Mouse (Mus musculus) ovary, postnatal 10 days (tissue): ENCODE results near the gene Lonp1.

Experiments
- DNase-seq: peaks from one replicate; pipeline ENCODE4 v3.0.0; 2022; ENCODE audit warnings: low spot score

Gene Lonp1

GRCm38 (mm10) chr17:56588921-56589320, 37.8 kb downstream of the Lonp1 start:
- DNase-seq, result no peak

- DNase-seq, result no peak
These were observed 38.9 kb downstream of the Lonp1 start for GRCm38 (mm10) chr17:56587773-56588172.

GRCm38 (mm10) chr17:56585171-56585821, 41.4 kb downstream of the Lonp1 start:
- DNase-seq, result peak; percentile 40

GRCm38 (mm10) chr17:56584257-56585130, 42.2 kb downstream of the Lonp1 start, which contains the start of the genes Safb2 and Safb:
Safb2 (minus strand) TSS chr17:56584585.
Safb (plus strand) TSS chr17:56584825.
- DNase-seq, result peak; percentile 98

- DNase-seq, result no peak
These were observed 43.0 kb downstream of the Lonp1 start for GRCm38 (mm10) chr17:56583611-56584256.

- DNase-seq, result no peak
These were observed 43.6 kb downstream of the Lonp1 start for GRCm38 (mm10) chr17:56583071-56583470.

GRCm38 (mm10) chr17:56572939-56573338, 53.7 kb downstream of the Lonp1 start:
- no peak for DNase-seq

GRCm38 (mm10) chr17:56572154-56572553, 54.5 kb downstream of the Lonp1 start:
- DNase-seq, result no peak

GRCm38 (mm10) chr17:56570287-56570686, 56.4 kb downstream of the Lonp1 start:
- no peak for DNase-seq

- DNase-seq, result no peak
These were observed 59.3 kb downstream of the Lonp1 start for GRCm38 (mm10) chr17:56567370-56567769.

- no peak for DNase-seq
These were observed 59.8 kb downstream of the Lonp1 start for GRCm38 (mm10) chr17:56566918-56567317.

GRCm38 (mm10) chr17:56566293-56566692, 60.4 kb downstream of the Lonp1 start:
- DNase-seq, result no peak
